Mouse (Mus musculus) cortical plate, adult 2 months (tissue): ENCODE results near the gene Auts2.

Source experiments
- CTCF ChIP-seq: fragments of 200-500 bp; IDR thresholded peaks from 2 replicates; pipeline ENCODE4 v1.5.1; 2011; ENCODE audit warnings: mild to moderate bottlenecking, control low read depth, low read length; ENCODE audit not compliant: insufficient read depth; ENCODE audit errors: extremely low read depth
- POLR2A ChIP-seq: fragments of 200-500 bp; IDR thresholded peaks from 2 replicates; pipeline ENCODE4 v1.6.1; 2011; ENCODE audit warnings: mild to moderate bottlenecking, low read length, control low read depth; ENCODE audit not compliant: insufficient read depth; ENCODE audit errors: extremely low read depth

- TF ChIP-seq POLR2A (no peak), CTCF (no peak)
These were observed 134.1 kb downstream of the Auts2 start for GRCm38 (mm10) chr5:132408892-132409575.
